Mouse (Mus musculus) liver, adult 2 months (tissue): ENCODE data around the gene Kpnb1.

Source experiments
- CTCF ChIP-seq: fragments of 200-500 bp; IDR thresholded peaks from 2 replicates; pipeline ENCODE4 v1.5.1; 2011; ENCODE audit warnings: low read depth, low read length, control low read depth
- POLR2A ChIP-seq: fragments of 200-500 bp; IDR thresholded peaks from 2 replicates; pipeline ENCODE4 v1.6.1; 2011; ENCODE audit warnings: low read length, control low read depth; ENCODE audit not compliant: insufficient read depth; ENCODE audit errors: extremely low read depth

- no peak for TF ChIP-seq CTCF
- no peak for TF ChIP-seq POLR2A
Observed at GRCm38 (mm10) chr11:97149026-97149425, 38.7 kb downstream of the Kpnb1 start.
